Mouse (Mus musculus) thymus, postnatal 36 days (tissue): ENCODE results near the gene Lmx1a.

Experiments used
- DNase-seq, 2 experiments: peaks; one replicate each; pipeline ENCODE4 v3.0.0; 2022; ENCODE audit warnings: mixed read lengths in 2 of 2

Gene Lmx1a

DNA sequence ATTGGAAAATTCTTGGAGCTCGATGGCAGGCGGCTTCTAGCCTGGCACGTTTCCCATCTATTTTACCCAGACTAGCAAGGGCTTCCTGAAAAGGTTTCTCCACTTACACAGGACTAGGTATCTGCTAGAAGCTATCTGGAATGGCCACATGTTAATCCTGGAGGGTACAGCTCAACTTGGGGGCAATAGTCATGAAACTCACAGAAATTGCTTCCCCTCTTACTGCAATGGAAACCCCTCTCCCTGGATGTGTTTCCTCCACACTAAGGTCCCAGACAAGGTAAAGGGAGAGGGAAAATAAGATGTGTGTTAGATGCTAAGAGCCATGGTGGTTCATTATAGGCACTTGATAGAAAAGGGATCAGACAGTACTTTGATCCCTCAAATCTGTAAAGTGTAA lies 5.7 kb downstream of the Lmx1a start:
- no peak for DNase-seq

- no peak for DNase-seq
Observed at GRCm38 (mm10) chr1:167695910-167696459, 6.9 kb downstream of the Lmx1a start.

DNA sequence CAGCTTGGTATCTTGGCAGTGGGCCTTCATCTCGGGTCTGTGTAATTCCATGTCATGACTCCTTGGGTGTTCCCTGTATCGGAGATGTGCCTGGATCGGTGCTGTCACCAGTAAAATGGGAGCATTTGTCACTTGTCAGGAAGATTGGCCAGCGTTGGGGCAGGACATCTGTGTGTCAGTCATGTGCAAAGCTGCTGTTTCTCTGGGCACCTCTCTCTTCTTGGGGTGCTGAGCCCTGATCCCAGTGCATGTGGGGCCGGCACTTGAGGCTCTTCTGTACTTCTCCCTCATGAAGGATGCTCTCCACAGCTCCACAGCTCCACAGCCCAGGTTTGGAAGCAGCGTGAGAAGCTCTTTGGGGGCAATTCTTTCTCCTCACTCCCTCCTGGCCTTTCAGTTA lies 10.7 kb downstream of the Lmx1a start:
- no peak for DNase-seq

DNA sequence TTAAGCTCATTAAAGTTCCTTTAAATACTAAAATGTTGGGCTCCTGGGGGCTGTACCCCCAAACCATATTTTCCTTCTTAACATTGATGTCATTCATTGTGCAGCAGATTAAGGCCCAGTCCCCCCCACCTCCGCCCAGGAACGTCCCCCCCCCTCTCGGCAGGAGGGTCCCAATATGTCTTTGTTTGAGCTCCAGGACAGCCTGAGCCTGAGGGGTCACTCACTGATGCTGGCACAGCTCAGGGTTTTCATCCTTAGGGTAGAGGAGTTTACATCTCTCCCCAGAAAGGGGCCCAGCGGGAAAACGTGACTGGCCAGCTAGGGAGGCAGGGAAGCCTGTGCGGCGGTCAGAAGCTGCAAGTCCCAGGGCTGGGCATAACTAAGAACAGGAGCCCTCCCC lies 11.2 kb downstream of the Lmx1a start:
- DNase-seq: no peak

GRCm38 (mm10) chr1:167705527-167705926 lies 16.5 kb downstream of the Lmx1a start:
- DNase-seq: no peak

DNA sequence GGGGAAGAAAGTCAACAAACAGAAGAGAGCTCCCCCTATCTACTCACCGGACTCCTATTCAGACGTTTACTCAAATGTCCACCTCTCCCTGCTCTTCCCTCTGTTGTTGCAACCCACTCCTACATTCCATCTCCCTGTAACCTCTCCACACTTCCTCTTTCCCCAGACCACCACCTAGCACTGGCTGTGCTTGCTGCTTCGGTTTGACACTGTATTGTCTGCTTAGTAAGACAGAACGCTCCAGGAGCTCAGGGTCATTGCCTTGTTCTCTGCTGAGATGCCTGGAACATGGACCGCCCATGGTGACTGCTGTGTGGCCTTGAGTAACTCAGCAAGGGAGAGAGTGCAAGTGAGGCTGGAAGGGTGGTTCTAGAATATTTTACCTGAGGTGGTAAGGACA lies 19.7 kb downstream of the Lmx1a start:
- no peak for DNase-seq

- no peak for DNase-seq
Observed at GRCm38 (mm10) chr1:167715730-167716341, 26.8 kb downstream of the Lmx1a start.

GRCm38 (mm10) chr1:167734471-167734870 lies 45.4 kb downstream of the Lmx1a start:
- DNase-seq: no peak

GRCm38 (mm10) chr1:167736793-167737192 lies 47.8 kb downstream of the Lmx1a start:
- no peak for DNase-seq

GRCm38 (mm10) chr1:167739286-167739685 lies 50.2 kb downstream of the Lmx1a start:
- no peak for DNase-seq

- DNase-seq: no peak
Observed at GRCm38 (mm10) chr1:167746676-167747075, 57.6 kb downstream of the Lmx1a start.

DNA sequence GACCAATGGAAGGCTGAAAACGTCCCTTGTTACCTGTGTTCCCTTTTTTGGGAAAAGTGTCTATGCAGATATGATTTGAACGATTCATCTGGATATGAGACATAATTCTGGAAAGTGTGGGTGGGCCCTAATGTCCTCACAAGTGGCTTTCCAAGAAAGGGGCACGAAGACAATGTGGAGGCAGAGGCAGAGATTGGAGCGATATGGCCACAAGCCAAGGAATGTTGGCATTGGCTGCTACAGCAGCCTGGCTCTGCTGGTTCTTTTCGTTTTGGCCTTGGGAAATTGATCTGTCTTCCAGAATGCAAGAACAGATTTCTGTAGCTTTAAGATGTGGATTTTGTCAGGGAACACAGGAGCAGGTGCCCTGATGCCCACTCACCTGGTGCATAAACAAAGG lies 63.6 kb downstream of the Lmx1a start:
- no peak for DNase-seq

- no peak for DNase-seq
Observed at GRCm38 (mm10) chr1:167754085-167754484, 65.0 kb downstream of the Lmx1a start.

GRCm38 (mm10) chr1:167754636-167755522 lies 65.8 kb downstream of the Lmx1a start:
- no peak for DNase-seq

DNA sequence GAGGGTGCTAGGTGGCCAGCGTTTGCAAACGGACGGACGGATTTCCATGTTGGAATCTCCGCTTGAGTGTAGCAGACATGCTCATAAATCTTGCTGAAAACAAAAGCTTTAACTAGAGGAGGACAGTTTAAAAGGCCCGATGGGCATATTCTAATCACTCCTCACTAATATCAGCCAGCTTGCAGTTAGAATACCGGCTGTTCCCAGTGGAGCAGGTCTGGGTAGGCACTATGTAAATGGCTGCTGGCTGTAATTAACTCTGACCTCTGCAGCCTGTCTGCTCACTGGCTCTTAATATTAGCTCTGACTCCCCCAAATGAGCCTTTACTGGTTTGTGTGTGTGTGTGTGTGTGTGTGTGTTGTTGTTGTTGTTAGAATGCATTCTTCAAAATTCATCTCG lies 69.2 kb downstream of the Lmx1a start:
- DNase-seq: no peak

DNA sequence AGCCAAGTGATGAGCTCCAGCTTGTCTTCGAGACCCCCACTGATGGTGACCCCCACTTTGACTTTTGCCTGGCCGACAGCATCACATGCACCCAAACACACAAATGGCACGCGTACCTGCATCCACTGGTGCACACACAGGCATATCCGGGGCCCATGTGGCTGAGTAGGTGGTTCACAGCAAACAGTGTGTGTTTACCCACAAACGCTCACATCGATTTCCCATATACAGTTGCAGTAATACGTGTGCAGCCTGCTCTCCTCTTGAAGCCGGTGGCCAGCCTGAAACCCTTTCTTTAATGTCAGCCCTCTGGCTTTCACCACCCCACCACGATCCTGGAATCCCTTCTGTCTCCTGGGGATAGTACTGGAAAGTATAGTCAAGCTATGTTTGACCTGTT lies 71.3 kb downstream of the Lmx1a start:
- no peak for DNase-seq

DNA sequence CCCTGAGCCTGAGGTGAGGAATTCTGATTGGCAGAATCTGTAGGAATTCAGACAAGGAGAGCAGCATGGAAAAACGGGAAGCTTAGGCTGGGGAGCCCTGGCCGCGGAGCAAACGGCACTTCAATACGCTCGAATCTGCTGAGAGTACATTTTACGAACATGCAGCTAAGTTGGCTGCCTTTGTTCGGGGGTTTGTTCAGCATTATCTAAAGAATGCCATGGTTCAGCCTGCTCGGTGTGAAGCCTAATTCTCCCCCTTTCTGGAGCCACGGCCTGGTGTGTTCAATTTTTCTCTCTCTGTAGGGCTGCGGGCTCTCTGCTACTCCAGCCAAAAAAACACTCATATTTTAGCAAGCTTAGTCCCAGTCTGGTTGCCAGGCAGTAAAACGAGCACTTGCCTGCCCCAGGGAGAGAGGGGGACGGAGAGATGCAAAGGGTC lies 72.8 kb downstream of the Lmx1a start:
- DNase-seq: no peak

DNA sequence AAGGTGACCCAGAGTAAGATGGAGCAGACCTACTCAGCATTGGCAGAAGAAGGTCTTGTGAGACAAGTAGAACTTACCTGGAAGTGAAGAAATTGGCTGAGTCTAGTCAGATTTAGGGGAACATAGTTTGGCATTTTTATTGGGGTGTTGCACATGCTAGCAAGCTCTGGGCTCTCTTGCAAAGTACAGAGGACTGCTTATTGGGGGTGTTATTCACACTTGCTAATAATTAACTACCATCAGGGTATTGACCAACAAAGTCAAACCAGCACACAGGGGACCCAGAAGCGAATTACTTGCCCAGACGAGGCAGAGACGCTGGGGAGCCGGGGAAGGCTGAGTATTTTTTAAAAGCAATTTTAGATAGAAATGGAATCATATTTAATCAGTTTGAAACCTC lies 77.6 kb downstream of the Lmx1a start:
- no peak for DNase-seq

GRCm38 (mm10) chr1:167770457-167770856 lies 81.4 kb downstream of the Lmx1a start:
- no peak for DNase-seq

GRCm38 (mm10) chr1:167779766-167780488 lies 90.9 kb downstream of the Lmx1a start:
- no peak for DNase-seq

DNA sequence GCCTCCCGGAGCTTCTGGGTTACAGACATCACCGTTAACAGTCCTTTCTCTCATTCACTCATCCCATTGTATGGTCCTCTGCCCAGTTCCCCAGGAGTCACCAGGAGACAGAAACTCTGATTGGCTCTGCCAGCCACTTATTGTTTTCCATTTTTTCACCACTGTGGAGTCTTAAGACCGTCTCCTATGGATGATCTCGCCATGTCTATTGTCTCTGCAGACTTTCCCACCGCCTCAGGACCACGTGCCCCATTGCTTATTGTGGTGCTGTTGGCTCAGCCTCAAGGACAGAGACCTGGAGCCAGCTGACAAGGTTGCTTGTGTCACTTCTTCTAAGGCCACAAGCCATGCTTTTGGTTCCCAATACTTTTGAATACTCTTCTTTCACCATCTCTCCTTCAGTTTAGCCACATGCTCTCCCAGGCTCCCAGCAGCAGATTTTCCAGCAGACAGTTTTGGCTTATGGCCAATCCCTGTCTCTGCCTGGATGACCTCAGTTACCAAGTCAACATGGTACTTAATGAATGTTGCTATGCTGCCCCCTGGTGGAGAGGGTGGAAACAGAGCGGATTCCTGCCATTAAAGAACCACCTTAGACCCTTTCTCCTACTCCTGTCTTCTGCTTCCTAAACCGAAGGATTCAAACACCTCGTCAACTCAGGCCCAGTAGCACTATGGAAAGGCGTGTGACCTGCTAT lies 92.9 kb downstream of the Lmx1a start:
- DNase-seq: peak in 1 of 2 experiments; percentile 15

- no peak for DNase-seq
Observed at GRCm38 (mm10) chr1:167784067-167784466, 95.0 kb downstream of the Lmx1a start.
